Mouse (Mus musculus) lung, adult 2 months (tissue): ENCODE measurements at regions not wholly inside any gene's neighbourhood (a gene's known extent, or its start where the extent isn't known, plus 50 kb on each side); places are given as distances from the start of the nearest gene placed in this dataset.

Experiments used
- CTCF ChIP-seq: fragments of 200-500 bp; IDR thresholded peaks from 2 replicates; pipeline ENCODE4 v1.5.1; 2011; ENCODE audit warnings: mild to moderate bottlenecking, low read length, control low read depth; ENCODE audit not compliant: insufficient read depth
- POLR2A ChIP-seq: fragments of 200-500 bp; IDR thresholded peaks from 2 replicates; pipeline ENCODE4 v1.6.1; 2011; ENCODE audit warnings: low read depth, mild to moderate bottlenecking, control low read depth, low read length, borderline replicate concordance; ENCODE audit errors: extremely low read depth

DNA sequence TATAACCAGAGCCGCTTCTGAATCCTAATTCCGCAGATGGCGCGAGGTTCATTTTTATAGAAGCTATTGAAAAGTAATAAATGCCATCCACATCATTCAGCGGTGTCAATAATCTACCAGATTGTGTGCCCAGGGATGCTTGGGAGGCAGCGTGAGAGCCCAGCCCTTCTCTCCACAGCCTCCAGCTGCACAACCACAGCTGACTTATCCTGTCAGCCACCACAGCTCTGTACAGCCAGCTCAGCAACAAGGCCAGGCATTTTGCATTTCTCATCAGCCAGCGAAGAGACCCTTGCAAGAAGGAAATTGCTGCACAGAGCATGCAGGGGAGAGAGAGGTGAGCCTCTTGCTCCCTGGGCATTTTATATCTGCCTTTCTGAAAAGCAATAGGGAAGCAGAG, 292.8 kb upstream of the Kif2a start:
- TF ChIP-seq CTCF = no peak
- TF ChIP-seq POLR2A = no peak
